Mouse (Mus musculus): Measurements from ENCODE around the gene Poldip3.

GRCm38 (mm10) chr15:83106426-83106825, 42.8 kb downstream of the Poldip3 start:
- TF ChIP-seq USF1 (IDR thresholded peaks at IDR 0.05; ENCODE audit: low read depth, low read length) (no peak), POLR2A (IDR thresholded peaks at IDR 0.05; ENCODE audit: low read depth, low read length) (no peak), ZC3H11A (IDR thresholded peaks at IDR 0.05; ENCODE audit: low read depth, low read length) (no peak), BHLHE40 (IDR thresholded peaks at IDR 0.05; ENCODE audit: low read depth, low read length) (no peak), UBTF (IDR thresholded peaks at IDR 0.05; ENCODE audit: low read depth, low read length) (no peak), CTCF (conservative IDR thresholded peaks at IDR 0.05 in 1 of 2, IDR thresholded peaks at IDR 0.05 in 1 of 2; ENCODE audit: low read depth in 2 of 2, low read length in 2 of 2) (no peak), HCFC1 (IDR thresholded peaks at IDR 0.05; ENCODE audit: low read depth, low read length) (no peak)

All from CH12.LX (cell line).